Mouse (Mus musculus) megakaryocyte, embryonic 14.5 days (primary cell): Measurements from ENCODE around the gene Lzts3. TPM values are rescaled to one million over a fixed set of nuclear protein-coding genes. Genes with fewer than 3 reads are reported as not detected.
"Not testable (repeated sequence)": the region's sequence is repeated elsewhere in the genome, so short reads cannot be mapped to it uniquely, and the experiment has no call there.

Source experiments
- H3K27me3 ChIP-seq: replicated peaks from 2 replicates; pipeline ENCODE3; 2012; ENCODE audit warnings: inconsistent platforms
- H3K36me3 ChIP-seq: replicated peaks from 2 replicates; pipeline ENCODE3; 2012; ENCODE audit warnings: low read length, inconsistent platforms, mixed read lengths
- H3K4me1 ChIP-seq: 2 replicates; pipeline ENCODE4 v1.6.1; 2012; ENCODE audit warnings: inconsistent platforms
- H3K4me3 ChIP-seq: replicated peaks from 2 replicates; pipeline ENCODE3; 2012; ENCODE audit warnings: moderate library complexity, mild to moderate bottlenecking, inconsistent platforms
- H3K9me3 ChIP-seq: 2 replicates; pipeline ENCODE4 v1.6.1; 2012; ENCODE audit warnings: inconsistent platforms
- FLI1 ChIP-seq: IDR thresholded peaks from 2 replicates; pipeline ENCODE4 v1.6.1; 2012; ENCODE audit warnings: low read length, inconsistent platforms, mixed read lengths
- GATA1 ChIP-seq: IDR thresholded peaks from 3 replicates; pipeline ENCODE4 v1.6.1; 2012; ENCODE audit warnings: mixed read lengths, low read length, inconsistent platforms, borderline replicate concordance
- polyA plus RNA-seq: library from polyadenylated mRNA; stranded (reverse); fragments of >175 nt; gene quantifications from 2 replicates; pipeline ENCODE4 v1.2.3, GENCODE M21; 2012; ENCODE audit warnings: low replicate concordance; ENCODE audit not compliant: insufficient read depth

The Lzts3 gene
- polyA plus RNA-seq, 1 experiment: 0.46 TPM

DNA sequence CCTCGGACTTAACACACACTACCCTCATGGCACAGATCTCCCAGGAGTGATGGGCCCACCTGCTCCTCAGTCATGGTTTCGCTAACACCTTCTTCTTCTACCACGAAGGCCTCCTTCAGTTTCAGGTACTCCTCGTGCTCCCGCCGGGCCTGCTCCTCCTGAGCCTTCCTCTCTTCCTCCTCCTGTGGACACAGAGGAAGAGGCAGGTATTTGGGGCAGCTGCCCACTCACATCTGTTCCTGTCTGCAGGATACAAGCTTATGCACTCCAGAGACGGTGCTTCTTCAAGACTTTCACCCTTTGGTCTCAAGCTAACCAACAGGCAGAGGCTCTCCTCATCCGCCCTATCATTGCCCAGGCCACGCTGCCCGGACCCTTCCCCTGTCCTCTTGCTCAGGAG, 15.9 kb upstream of the Lzts3 start:
- no peaks in the 10 kb centered on the region for H3K27me3 ChIP-seq
- peaks cover 11% of the 10 kb centered on the region for H3K4me1 ChIP-seq
- H3K36me3 ChIP-seq: peaks cover 98% of the 10 kb centered on the region
- TF ChIP-seq FLI1 (no peak), GATA1 (no peak)
- no peaks in the 10 kb centered on the region for H3K9me3 ChIP-seq
- no peak overlapping the region for H3K4me3 ChIP-seq

DNA sequence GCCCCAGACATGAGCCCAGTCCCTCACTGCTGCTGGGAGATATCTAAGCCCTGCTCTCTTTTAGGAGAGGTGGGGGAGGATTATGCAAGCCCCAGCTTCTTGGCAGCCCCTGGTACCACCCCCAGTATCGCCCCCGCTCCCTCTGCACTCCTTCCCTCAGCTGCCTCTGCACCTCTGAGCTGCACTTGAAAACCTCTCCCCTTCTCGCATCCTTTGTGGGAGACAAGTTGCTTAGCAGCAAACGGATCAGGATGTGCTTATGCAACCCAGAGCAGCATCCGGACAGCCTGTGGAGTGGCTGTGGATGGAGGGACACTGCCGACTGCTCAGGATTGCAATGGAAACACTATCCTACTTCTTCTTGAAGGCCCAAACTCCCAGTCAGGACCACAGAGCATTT, 14.9 kb upstream of the Lzts3 start:
- no peak overlapping the region for H3K4me3 ChIP-seq
- H3K27me3 ChIP-seq: no peaks in the 10 kb centered on the region
- no peaks in the 10 kb centered on the region for H3K9me3 ChIP-seq
- H3K36me3 ChIP-seq: peaks cover 97% of the 10 kb centered on the region
- peaks cover 1% of the 10 kb centered on the region; the same call in 1 of the 2 replicates for H3K4me1 ChIP-seq
- TF ChIP-seq FLI1: no peak
- no peak for TF ChIP-seq GATA1

DNA sequence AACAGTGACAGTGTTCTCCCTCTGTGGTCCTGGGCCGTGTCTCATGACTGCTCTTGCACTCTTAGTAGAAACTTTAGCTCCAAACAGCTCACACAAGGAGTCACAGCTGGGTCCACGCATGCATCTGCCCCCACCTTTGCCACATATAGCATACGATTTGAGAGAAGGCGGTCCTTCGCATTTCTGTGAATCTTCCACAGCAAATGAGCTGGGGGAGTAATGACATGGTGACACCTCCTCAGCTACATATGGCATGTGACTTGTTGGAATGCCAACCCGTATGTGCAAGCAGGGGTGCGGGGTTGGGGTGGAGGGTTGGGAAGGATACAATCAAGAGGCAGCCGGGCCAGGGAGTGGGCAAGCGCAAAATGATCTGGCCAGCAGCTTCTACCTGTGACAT, 13.9 kb upstream of the Lzts3 start:
- Histone ChIP-seq H3K36me3 (peaks cover 94% of the 10 kb centered on the region), H3K27me3 (no peaks in the 10 kb centered on the region)
- no peak for TF ChIP-seq FLI1
- no peak for TF ChIP-seq GATA1

DNA sequence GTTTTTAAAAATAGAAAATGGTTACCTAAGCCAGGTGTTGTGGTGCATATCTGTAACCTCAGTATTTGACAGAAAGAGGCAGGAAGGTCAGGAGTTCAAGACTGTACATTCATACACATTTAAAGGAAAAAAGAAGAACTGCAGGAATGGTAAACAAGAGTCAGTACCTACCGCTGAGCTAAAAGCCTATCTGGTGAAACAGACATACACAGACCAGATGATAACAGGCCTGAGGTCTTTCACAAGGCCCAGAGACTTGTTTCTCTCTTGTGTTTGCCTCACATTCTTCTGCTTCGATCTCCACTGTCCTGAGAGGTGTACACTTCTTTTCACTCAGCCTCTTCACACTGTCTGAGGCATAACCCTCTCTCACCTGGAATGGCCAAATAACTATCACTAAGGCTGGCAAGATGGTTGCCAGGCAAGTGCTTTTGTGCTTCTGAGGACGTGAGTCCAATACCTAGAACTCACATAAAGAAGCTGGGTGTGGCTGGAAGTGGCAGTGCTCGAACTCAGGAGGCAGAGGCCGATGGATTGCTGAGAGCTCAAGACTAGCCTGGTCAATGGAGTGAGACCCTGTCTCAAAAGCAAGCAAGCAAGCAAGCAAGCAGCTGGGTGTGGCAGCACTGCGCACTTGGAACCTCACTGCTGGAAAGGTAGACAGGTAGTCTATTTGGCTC, 13.2 kb upstream of the Lzts3 start:
- TF ChIP-seq GATA1 (no peak), FLI1 (no peak)
- Histone ChIP-seq H3K27me3 (no peaks in the 10 kb centered on the region), H3K36me3 (peaks cover 93% of the 10 kb centered on the region), H3K9me3 (no peaks in the 10 kb centered on the region), H3K4me1 (no peaks in the 10 kb centered on the region), H3K4me3 (no peak overlapping the region)

More for the DNA sequence above, 13.9 kb upstream of the Lzts3 start:
- Histone ChIP-seq H3K4me3 (no peak overlapping the region), H3K4me1 (no peaks in the 10 kb centered on the region), H3K9me3 (no peaks in the 10 kb centered on the region)

DNA sequence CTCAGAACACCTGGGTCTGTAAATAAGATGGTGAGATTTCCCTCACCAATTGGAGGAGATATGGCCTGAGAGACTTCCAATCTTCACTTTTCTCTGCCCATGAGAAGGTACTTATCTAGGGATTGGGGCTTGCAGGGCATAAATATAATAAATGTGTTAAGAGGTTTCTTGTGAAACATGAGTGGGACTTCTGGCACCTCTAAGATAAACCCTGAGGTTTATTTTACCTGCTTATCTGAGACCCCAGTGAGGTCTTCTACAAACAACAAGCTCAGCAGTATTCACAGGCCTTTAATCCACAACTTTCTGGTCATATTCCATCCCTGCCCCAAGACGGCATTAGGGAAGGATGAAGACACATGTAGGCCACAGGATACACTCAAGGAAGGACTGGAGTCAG, 11.2 kb upstream of the Lzts3 start:
- no peaks in the 10 kb centered on the region for H3K4me1 ChIP-seq
- H3K36me3 ChIP-seq: peaks cover 88% of the 10 kb centered on the region
- H3K27me3 ChIP-seq: no peaks in the 10 kb centered on the region
- no peak overlapping the region for H3K4me3 ChIP-seq
- no peaks in the 10 kb centered on the region for H3K9me3 ChIP-seq
- TF ChIP-seq GATA1 (no peak), FLI1 (no peak)

DNA sequence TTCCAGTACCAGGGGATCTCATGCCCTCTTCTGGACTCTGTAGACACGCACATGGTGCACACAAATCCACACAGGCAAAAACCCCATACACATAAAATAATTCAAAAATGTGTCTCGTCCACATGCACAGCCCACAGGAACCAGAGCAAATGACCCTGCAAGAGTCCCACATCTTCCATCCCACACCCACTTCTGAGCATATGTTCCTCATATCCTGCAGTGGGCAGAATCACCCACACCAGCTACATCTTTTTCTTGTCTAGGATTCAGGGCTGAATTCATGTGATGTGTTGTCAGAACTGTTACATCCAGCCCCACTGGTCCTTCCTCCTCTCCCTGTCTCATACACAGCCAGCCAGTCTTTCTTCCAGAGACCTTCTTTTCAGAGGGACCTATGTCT, 10.7 kb upstream of the Lzts3 start:
- H3K27me3 ChIP-seq: no peaks in the 10 kb centered on the region
- H3K9me3 ChIP-seq: no peaks in the 10 kb centered on the region
- no peaks in the 10 kb centered on the region for H3K4me1 ChIP-seq
- H3K36me3 ChIP-seq: peaks cover 84% of the 10 kb centered on the region
- TF ChIP-seq GATA1: no peak
- no peak for TF ChIP-seq FLI1
- H3K4me3 ChIP-seq: no peak overlapping the region

DNA sequence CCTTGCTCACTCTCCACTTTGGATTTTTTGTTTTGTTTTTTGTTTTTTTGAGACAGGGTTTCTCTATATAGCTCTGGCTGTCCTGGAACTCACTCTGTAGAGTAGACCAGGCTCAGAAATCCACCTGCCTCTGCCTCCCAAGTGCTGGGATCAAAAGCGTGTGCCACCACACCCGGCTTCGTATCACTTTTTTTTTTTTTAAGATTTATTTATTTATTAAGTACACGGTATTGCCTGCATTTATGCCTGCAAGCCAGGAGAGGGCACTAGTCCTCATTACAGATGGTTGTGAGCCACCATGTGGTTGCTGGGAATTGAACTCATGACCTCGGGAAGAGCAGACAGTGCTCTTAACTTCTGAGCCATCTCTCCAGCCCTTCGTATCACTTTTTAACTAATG, 6.4 kb upstream of the Lzts3 start:
- H3K4me3 ChIP-seq, H3K9me3 ChIP-seq, H3K4me1 ChIP-seq, H3K27me3 ChIP-seq: not testable (repeated sequence)
- peaks cover 45% of the 10 kb centered on the region for H3K36me3 ChIP-seq

DNA sequence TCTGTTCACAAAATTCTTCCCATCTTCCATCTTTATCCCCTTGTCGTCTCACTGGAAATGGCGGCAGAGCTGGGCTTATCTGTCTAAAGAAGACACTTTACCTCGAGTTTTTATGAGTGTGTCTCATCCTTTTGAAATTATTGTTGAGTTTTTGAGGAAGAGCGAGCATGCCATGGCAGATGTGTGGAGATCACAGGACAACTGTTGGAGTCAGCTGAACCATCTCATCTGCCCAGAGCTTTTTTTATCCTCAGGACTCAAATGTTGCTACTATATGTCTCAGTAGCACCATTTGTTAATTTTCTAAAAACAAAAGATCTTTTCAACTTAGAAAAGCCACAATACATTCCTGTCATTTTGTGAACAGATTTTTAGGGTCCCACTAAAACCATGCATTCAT, 2.6 kb upstream of the Lzts3 start:
- Histone ChIP-seq H3K4me1 (peaks cover 17% of the 10 kb centered on the region), H3K9me3 (no peaks in the 10 kb centered on the region), H3K36me3 (peaks cover 11% of the 10 kb centered on the region), H3K27me3 (peaks cover 20% of the 10 kb centered on the region), H3K4me3 (no peak overlapping the region)
- no peak for TF ChIP-seq GATA1
- TF ChIP-seq FLI1: no peak

DNA sequence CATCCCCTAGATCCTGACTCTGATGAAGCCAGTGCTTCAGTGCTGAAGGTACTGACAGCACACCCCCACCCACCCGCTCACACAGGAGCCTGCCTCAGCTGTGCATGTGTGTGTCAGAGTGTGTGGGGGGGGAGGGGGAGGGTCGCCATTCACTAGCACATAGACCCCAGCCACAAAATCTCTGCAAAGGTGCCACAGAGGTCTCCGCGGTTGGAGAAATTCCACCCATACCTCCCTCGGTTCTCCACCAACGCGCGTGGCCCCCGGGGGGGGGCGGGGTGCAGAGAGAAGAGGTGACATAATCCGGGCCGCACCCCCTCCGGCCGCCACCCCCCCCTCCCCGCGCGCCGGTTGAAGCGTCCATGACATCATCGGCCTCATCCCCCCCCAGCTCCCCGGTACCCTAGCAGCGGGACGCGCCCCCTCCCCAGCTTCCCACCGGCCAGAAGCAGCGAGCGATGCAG, 374 bp downstream of the Lzts3 start:
- peaks cover 46% of the 10 kb centered on the region for H3K27me3 ChIP-seq
- peak overlapping the region; percentile 93 for H3K4me3 ChIP-seq
- H3K9me3 ChIP-seq: no peaks in the 10 kb centered on the region
- peaks cover 17% of the 10 kb centered on the region for H3K4me1 ChIP-seq
- TF ChIP-seq GATA1 (no peak), FLI1 (no peak)
- peaks cover 2% of the 10 kb centered on the region for H3K36me3 ChIP-seq

DNA sequence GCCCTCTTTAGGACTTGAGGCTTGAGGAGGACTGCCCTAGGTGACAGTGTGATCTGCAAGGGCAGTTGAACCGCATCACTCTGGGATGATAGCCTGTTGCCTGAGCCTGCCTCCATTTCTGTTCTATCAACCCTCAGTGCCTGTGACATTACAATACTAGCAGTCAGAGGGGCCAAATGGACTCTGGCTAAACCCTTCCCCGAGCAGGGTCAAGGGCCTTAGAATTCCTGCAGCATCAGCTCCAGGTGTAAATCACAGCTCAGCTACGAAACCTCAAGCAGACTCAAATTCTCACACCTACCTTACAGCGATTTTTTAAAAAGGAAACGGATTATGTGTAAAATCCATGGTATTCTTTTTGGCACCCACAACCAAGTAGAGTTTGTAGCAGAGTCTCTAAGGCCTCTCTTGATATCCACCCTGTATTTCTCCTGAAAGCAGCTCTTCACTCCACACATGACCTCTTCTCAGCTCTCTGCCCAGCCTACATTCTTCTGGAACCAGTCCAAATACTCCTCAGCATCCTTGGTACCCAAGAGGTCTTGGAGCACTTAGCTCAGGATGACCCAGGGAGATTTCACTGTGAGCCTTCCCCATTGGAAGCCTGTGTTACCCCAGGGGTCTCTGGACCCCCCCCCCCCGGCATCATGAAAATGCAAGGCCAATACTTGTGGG, 1.1 kb downstream of the Lzts3 start:
- H3K4me1 ChIP-seq: peaks cover 17% of the 10 kb centered on the region
- H3K4me3 ChIP-seq: no peak overlapping the region
- TF ChIP-seq FLI1 (no peak), GATA1 (no peak)
- peaks cover 53% of the 10 kb centered on the region for H3K27me3 ChIP-seq
- no peaks in the 10 kb centered on the region for H3K36me3 ChIP-seq
- H3K9me3 ChIP-seq: no peaks in the 10 kb centered on the region
